Mouse (Mus musculus) kidney, adult 11 months (tissue): ENCODE measurements at regions not wholly inside any gene's neighbourhood (a gene's known extent, or its start where the extent isn't known, plus 50 kb on each side); places are given as distances from the start of the nearest gene placed in this dataset.

Experiments
- DNase-seq: peaks from one replicate; pipeline ENCODE4 v3.0.0; 2022

DNA sequence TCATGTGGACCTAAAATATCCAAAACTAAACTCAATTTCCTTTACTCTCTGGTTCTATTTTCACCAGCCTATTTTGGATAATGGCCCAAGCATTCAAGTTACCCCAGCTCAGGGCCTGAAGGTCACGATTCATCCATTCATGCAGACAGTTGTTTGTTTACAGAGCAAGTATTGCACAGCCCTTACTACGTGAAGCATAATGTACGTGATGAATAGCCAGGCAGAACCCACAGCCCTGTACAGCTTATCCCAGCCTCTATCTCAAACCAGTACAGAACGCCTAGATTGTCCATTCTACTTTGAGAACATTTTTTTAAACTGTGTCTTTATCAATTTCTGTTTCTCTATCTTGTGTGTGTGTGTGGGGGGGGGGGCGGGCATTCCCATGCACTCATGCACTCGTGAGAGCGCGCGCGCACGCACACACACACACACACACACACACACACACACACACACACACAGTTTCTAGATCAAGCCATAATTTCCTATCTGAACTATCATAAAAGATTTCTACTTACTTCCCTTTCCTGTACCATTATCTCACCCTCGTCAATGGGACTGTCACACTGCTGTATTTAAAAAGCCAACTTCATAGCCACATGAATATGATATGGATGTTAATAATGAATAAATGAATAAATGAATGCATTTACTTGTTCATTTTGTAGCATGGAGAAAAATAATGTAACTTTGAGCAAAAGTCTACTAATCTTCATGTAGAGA is 180.3 kb upstream of the Bmp2 start:
- no peak for DNase-seq

DNA sequence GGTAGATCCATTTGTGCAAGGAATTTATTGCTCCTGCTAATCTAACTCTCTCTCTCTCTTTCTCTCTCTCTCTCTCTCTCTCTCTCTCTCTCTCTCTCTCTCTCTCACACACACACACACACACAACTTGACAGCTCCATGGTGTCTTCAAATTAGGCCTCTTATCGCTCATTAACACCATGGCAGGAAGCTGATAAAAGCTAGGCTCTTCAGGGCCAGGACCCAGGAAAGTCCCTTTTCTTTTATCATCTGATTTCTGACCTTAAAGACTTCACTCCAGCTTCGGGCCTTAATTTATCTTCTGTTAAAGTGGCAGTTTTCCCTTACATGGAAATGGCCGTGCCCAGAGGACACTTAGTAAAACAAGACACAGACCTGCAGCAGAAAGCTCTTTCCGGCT is 178.4 kb upstream of the Bmp2 start:
- DNase-seq: no peak

DNA sequence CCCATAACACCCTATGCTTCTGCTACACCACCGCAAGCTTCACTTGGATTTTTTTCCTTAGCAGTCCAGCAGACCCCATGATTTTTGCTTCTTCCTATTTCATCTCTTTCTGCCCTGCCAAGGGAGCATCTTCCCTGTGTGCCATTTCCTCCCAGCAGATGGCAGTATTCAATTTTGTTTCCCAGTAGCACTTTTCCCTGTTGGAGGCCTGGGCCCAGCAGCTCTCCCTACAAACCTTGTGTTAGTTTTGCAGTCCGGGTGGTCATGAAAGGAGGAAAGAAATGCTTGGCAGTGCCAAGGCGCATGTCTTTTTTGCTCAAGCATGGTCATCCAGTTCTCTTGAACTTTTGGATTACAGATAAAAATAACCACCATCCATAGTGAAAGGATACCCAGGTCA is 170.9 kb upstream of the Bmp2 start:
- DNase-seq: peak; percentile 2

DNA sequence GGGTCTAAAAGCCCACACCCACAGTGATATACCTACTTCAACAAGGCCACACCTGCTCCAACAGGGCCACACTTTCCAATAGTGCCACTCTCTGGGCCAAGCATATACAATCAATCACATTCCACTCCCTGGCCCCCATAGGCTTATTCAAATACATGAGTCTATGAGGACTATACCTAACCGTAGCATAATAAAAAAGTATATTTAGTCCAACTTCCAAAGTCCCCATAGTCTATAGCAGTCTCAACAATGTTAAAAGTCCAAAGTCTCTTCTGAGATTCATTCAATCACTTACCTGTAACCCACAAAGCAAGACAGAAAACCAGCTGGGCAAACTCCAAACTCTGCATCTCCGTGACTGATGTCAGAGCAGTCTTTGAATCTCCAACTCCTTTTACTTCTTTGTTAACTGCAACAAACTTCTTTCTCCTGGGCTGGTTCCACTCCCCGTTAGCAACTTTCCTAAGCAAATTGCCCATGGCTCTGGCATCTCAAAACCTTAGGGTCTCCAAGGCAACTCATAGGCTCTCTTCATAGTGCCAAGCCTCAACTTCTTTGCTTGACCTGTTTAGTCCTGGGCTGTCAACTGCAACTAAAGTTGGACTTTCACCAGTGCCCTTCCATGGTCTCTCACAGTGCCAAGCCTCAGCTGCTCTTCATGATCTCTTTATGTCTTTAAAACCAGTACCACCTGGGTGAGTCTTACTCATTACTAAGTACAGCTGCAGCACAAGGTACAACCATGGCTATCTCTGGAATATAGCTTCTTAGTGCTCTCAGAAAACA is 168.6 kb upstream of the Bmp2 start:
- no peak for DNase-seq

DNA sequence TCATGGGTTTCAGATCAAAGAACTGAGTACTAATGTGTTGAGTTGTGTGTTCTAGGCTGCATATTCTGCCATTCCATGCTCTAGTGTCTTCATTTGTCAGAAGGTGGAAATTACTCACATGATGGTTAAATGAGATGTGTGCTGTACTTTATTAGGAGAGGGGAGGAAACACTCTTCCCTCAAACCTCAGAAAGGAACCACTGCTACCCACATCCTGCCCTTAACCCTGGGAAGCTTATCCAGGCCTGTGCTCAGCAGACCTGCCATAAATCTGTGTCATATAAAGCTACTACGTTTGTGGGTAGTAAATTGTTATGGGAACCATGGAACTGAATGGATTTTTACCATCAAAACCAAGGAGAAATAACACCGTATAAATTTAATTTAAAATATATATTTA is 166.7 kb upstream of the Bmp2 start:
- DNase-seq: no peak

DNA sequence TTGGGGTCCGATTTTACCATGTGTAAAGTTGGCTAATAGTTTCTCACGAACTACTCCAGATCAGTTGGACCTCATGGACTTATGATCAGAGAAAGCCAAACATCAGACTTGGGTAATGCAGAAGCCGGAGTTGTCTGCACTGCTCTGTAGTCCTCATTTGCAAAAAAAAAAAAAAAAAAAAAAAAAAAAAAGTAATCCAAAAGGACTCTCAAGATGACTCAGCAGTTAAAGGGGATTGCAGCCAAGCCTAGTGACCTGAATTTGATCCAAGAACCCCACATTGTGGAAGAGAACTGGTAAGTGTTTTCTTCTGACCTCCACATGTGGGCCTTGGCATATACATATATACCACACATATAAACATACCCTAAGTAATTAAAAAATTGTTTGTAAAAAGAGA is 164.6 kb upstream of the Bmp2 start:
- no peak for DNase-seq

DNA sequence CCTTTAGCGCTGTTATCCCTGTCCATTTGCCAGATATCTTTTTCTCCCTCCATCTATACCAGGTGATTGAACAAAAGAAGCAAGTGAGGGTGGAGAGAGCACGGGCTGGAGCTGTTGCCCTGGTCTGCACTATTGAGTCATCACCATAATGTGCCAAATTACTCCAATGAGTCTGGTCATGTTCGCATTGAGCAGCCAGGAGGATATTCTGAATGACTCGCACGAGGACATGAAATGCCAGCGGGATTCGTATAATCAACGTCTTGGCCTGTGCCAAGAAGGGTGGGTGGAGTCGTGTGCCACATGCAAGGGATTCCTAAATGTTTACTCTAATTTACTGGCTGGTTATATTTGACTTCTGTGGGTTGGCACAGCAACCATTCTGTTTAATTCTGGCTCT is 159.7 kb upstream of the Bmp2 start:
- no peak for DNase-seq

DNA sequence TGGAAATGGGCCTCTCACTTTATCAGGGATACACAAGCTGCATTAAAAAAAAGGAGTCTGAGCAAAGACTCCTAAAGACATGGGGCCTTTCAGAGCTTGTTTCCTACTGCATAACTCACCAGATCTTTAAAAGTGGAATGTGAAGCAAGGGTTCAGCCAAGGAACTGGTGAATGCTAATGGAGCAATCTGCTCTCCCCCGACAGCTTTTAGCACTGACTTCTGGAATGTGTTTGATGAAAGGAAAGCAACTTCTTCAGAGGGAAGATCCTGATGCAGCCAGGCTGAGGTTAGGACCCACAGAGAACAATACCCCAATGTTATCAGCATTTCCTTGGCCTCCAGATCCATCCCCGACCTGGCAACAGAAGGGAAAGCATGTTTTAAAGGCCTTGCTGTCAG is 154.4 kb upstream of the Bmp2 start:
- DNase-seq: no peak

DNA sequence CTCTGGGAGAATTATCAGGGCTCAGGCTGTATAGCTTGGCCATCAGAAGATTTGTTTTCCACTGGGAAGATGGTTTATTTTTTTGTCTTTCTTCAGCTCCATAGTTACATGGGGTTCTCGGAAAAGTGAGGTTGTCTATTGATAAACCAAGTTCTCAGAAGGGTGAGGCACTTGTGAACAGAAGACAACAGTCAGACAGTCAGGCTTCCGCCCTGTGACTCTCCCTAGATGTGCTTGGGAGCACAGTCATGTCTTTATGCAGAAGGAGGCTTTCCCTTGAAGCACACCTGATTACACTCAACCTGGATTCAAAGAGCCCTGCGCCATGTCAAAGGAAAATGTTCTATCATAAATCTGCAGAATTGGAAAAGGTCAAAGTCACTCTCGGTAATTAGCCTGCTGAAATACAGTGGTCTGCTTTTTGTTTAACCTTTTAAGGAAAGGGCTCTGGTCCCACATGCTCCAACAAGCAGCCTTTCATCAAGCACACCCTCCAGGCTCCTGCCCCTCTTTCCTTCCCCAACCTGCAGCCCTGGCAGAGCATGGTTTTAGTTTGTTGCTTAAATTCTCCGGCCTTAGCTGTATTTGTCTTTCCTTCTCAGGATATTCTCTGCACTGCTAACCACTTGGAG is 152.8 kb upstream of the Bmp2 start:
- no peak for DNase-seq

DNA sequence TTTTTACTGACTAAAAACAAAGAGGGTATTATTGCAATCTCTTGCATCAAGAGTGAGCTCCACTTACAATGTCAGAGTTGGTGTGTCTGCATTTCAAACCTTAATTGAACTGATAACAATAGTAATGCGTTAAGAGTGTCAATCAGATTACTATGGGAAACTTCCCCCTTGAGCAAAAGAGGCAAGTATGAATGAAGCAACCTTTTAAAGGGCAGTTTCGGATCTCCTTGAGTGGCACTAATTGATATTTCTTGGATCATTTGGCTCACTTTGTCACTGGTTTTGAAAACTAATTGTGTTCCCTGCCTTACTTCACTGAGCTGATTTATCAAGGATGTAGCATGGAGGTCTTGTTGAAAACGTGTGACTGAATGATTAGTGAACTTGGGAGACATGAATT is 151.0 kb upstream of the Bmp2 start:
- DNase-seq: no peak

DNA sequence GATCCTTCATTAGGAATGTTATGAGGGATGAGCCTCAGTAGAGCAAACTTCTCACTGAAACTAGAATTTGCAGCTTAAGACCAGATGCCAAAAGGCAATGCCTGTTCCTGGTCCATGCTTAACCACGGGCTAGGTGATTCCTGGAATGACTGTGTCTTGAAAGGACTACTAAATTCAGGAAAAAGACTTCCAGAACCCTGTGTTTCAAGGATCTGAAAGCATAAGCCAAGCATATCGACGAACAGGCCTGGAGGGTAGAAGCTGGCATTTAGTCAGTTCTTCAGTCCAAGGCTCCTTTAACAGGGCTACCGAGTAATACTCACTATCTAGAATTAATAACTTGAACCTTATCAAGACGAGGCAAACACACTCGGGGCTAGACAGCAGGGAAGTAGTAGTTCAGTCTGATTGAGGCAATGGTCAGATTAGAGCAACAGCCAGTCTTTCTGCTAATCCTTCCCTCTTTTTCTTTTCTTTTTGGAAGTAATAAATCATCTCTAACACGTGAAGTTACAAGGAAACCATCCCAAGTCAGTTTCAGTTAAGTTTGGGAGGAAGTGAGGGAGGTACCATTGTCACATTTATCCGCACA is 134.9 kb upstream of the Bmp2 start:
- no peak for DNase-seq

DNA sequence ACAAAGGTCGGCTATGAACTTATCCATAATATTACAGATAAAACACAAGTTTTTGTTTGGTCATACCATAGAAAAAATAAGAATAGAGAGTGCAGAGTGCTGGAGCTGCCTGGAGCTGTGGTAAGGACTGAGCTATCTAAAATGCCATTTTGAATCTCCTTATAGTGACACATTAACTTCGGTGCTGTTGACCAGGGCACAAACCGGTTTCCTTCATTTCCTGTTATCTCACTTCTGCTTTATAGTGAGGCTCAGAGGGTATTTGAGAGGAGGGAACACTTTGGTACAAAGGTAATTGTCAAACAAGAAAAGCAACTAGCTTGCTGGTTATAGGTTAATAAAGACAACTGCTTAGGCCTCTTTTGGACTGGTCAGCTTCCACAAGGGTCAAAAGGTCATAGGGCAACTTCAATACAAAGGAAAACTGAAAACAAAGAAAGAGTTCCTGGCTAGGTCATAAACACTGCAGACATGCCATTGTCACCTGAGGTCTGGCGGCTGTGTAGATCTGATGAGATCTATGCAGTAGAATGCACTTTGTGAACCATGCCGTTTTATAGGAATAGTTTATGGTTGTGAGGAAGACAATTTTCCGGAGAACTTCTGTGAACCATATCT is 132.2 kb upstream of the Bmp2 start:
- DNase-seq: no peak

DNA sequence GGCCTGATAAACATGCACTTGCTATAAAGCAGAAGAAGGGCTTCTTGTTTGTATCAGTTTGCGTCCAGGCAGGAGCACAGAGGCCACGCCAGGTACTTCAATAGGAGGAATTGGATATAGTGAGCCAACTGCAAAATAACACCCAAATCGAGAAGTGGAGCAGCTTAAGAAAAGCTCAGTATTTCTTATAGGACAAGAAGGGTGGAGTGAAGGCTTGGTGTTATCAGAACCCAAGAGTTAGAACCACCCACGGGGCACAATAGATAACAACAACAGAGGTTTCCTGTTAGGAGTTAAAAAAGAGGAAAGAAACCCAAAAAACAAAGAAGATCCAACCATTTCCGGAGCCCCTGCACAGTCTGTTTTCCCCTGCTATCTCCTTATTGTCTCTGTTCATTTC is 126.4 kb upstream of the Bmp2 start:
- DNase-seq: no peak

DNA sequence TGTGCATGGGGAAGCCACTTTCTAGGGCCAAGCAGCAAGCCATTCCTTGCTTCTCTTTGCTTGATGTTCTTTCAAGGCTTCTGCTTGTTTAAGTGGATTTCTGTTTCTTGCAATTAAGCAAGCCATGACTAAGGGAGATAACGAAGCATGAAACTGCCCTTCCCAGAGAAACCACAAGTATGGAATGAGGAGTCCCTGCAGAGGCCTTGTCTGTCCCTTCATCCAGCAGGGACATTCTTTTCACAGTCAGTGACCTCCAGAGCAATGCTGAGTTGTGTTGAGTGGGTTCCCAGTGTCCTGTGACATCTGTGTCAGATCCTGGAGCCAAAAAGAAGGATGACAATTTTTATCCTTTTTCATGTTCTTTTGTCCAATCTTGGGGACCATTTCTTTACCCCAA is 124.9 kb upstream of the Bmp2 start:
- DNase-seq: peak; percentile 21

DNA sequence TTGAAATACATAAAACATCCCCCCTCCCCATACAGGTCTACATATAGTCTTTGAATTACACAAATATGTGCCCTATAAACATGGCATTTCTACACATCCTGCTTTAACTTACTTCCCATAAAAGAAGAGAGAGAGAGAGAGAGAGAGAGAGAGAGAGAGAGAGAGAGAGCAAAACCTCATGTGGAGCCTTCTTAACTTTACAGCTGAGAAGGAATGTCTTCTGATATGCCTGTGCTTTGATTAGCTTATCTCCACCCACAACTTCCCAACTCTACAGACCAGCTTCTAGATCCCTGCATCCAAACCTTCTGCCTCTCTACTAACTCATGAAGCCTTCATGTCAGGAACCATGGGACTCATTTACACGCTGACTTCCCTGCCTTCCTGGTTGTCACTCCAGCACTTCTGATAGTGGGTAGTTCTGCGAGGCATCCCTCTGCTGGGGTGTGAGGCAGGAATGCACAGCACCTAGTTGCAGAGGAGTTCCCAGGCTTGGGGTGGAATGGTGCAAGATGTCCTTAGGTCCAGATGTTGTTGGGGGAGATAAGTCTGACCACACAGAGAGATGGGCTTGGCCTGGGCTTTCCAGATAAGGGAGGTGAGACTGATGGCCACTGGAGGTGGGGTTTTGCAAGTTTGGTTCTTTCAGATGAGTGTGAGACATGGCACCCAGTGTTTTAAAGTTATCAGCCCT is 122.4 kb upstream of the Bmp2 start:
- no peak for DNase-seq

DNA sequence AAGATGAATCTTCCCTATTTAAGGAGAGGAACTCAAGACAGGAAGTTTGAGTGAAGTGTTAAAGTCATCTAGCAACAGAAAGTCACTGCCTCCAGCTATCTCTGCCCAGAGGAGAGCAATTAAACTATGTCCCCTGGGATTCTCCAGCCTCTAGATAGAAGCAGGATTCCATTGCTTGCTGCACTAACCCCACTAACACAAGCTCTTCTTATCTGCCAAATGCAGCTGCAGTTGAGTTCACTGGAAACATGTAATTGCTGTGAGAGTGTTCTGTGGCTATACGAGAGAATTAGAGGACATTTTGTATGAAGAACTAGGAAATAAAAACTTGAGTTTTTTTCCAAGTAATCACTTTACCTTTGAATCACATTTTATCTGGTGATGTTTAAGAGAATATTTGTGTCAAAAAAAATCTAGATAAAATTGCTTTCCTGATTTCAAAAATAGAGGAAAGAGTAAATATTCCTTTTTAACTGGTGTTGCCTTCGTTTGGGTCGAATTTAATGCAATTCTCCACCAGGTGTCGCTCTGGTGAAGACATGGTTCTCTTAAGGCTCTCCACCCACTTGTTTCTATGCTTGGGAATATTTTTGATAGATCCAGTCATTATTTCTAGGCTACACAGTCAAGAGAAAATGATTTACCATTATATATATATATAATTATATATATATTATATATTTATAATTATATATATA is 121.1 kb upstream of the Bmp2 start:
- no peak for DNase-seq

DNA sequence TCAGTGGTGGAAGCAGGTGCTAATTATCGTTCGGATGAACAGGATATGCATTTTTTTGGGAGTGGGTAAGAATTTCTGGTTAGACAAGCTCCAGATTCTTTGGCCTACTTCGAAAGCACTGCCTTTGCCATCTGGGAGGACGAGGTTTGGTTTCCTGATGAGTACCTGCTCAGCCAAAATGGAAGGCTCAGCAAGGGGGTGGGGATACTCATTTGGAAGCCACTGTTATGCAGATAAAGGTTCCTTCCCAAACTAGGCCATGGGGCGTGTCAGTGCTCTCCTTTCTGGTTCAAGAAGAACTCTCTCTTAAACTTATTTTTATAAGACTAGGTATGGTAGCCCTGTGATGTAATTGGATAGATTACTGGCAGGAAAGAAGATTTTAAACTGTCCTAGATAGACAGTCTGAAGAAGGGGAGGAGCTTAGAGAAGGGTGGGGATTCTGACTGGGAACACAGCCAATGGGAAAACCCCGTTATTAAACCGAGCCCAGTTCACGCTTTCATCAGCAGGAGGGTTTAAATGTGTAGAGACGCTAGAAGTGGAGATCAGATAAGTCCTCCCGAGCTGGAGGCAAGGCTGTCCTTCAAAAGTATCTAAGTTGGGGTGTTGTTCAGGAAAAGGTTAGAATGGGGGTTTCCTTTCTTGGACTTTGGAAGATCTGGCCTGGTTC is 119.7 kb upstream of the Bmp2 start:
- DNase-seq: no peak

DNA sequence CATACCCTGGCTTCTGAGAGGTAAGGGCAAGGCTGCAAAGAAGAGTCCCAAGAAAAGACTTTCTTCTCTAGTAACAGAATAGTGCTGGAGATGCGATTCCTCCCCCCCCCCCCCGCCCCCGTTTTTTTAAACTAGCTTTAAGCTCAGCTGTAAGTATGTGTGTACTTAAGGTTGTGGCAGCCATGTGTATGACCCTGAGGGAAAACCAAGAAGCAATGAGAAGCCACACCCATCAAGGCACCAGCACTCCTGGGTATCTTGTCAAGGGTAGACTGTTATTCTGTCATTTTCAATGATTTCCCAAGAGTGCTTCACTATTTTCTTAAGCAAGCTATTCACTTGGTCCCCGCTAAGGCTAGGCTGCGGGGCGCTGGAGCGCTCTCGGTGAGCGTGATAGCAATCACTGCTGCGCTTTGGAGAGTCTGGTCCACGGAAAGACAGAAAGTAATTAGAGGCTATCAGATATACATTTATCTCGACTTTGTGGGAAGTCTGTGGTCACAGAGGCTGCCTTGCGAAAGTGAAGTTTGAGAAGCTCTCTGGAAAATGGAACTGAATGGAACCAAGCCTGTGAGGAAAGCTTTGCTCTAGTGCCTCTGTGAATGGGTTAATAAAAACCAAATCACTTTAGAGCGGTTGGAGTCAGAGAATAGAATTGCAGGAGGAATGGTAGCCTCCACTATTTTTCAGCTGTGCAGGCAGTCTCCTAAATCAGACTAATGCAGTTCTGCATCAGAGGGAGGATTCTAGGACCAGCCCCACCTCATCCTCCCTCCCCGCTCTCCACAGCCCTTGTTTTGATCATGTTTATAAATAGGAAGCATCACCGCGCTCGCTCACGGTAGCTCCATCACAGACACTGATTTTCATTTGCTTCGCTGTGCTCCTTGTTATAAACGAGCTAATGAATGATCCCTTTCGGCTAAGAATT is 114.8 kb upstream of the Bmp2 start:
- no peak for DNase-seq

DNA sequence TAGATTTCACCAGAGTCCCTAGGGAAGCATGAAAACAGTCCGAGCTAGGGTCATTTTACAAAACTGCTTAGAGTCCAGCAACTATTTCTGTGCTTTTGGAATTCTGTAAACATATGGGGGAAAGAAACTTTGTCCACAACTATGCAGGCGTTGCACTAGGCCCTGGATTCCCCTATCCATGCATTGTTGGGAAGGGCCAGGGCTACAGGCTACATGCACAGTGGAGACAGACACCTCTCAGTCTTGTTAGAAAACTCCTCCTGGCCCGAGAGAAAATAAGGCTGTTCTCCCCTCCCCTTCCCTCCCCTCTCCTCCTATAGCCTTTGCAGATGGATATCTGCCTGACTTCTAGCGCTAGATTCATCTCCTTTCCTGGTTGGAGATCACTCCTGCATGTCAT is 113.9 kb upstream of the Bmp2 start:
- DNase-seq: no peak

DNA sequence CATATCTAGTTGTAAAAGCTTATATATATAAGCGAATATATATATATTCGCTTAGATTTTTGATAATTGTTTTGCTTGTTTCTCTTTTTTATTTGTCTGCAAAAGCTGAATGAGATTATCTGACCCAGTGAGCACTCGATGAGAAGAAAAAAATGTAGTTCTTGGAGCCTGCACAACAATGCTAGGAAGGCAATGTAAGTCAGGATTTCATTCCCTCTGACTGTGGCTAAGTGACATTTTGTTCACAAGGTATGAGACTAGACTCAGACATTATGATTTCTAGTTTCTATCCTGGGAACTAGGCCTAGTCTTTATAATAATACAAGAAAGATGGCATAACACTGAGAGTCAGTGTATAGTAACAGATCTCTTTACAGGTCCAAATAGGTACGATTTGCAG is 108.9 kb upstream of the Bmp2 start:
- no peak for DNase-seq
